Comparison of ENCODE assay signal across 27 mouse cellular contexts in the genomic region with DNA sequence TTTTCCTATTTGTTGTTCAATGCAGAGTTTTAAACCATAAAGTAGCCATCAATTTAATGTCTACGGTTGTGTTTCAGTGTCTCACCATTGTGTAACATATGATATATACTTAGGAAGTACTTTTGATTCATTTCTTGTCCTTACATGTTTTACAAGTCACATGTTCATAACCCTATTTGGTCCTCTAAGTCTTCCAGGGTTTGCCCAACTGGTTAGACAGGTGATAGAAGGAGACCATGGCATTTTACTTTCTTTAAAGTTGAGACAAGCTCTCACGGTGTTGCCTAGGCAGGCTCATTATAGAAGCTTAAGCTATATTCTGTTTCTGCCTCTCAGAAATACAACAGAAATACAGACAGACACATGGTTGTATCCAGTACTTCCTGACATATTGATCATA.
"Had no signal": no experiment of that assay in that cellular context is flagged by ENCODE, and none has a peak within 500 bp of the region (broad histone marks: within the 10 kb centered on the region; RNA-seq: fewer than 3 reads in every experiment).

No protein-coding gene starts in this region.

- H3K9me3 ChIP-seq: heart, embryonic 10.5 days; heart, embryonic 13.5 days; heart, embryonic 15.5 days; hindbrain, embryonic 13.5 days; hindbrain, embryonic 15.5 days; kidney, embryonic 15.5 days; limb, embryonic 12.5 days; limb, embryonic 15.5 days; liver, embryonic 12.5 days had no signal

- H3K27ac ChIP-seq: gastrocnemius, adult 2 months; heart, embryonic 10.5 days; heart, embryonic 13.5 days; heart, embryonic 15.5 days; hindbrain, embryonic 13.5 days; hindbrain, embryonic 15.5 days; hindbrain, postnatal 0 days; kidney, embryonic 15.5 days; kidney, postnatal 0 days; limb, embryonic 12.5 days; limb, embryonic 15.5 days; liver, embryonic 12.5 days; liver, embryonic 14.5 days had no signal

- DNase-seq: gastrocnemius, adult 2 months; gastrocnemius, postnatal 10 days; gastrocnemius, postnatal 25 days; heart, adult 18-20 months; heart, postnatal 14 days; heart, postnatal 36 days; kidney, adult 11 months; kidney, adult 2 months; kidney, adult 9 months; kidney, postnatal 14 days; kidney, postnatal 4 days; layer of hippocampus, adult 9-11 months; layer of hippocampus, postnatal 36 days; left cerebral cortex, postnatal 4 days had no signal

- ATAC-seq: hindbrain, postnatal 0 days; intestine, embryonic 16.5 days; liver, embryonic 12.5 days had no signal

- H3K4me3 ChIP-seq: gastrocnemius, adult 2 months; heart, embryonic 10.5 days; heart, embryonic 13.5 days; heart, embryonic 15.5 days; hindbrain, embryonic 13.5 days; hindbrain, embryonic 15.5 days; kidney, embryonic 15.5 days; limb, embryonic 12.5 days; limb, embryonic 15.5 days; liver, embryonic 12.5 days had no signal

- H3K9ac ChIP-seq: heart, embryonic 13.5 days; heart, embryonic 15.5 days; hindbrain, embryonic 13.5 days; hindbrain, embryonic 15.5 days; kidney, embryonic 15.5 days; limb, embryonic 12.5 days; limb, embryonic 15.5 days; liver, embryonic 12.5 days; liver, embryonic 14.5 days had no signal

- H3K4me2 ChIP-seq: heart, embryonic 13.5 days; heart, embryonic 15.5 days; hindbrain, embryonic 13.5 days; hindbrain, embryonic 15.5 days; kidney, embryonic 15.5 days; limb, embryonic 12.5 days; limb, embryonic 15.5 days; liver, embryonic 12.5 days had no signal

- H3K4me1 ChIP-seq: heart, embryonic 10.5 days; heart, embryonic 13.5 days; heart, embryonic 15.5 days; hindbrain, embryonic 13.5 days; hindbrain, embryonic 15.5 days; kidney, embryonic 15.5 days; limb, embryonic 12.5 days; limb, embryonic 15.5 days had no signal

- H3K27me3 ChIP-seq: heart, embryonic 13.5 days; heart, embryonic 15.5 days; hindbrain, embryonic 13.5 days; hindbrain, embryonic 15.5 days; kidney, embryonic 15.5 days; limb, embryonic 12.5 days; limb, embryonic 15.5 days; liver, embryonic 12.5 days had no signal
